Mouse (Mus musculus): Measurements from ENCODE around the gene A730015C16Rik. TPM values are rescaled to one million over a fixed set of nuclear protein-coding genes. Genes with fewer than 3 reads are reported as not detected.

A730015C16Rik gene
- polyA plus RNA-seq (2014; fragmentation: Nextera tagmentation; extraction: Ambion mirVana) = 0.58 and 1.9 TPM in 2 replicates

- WGBS = 9% methylated on average over 20 of the region's 20 CpGs
- ATAC-seq (ENCODE audit: insufficient number of reproducible peaks, insufficient read depth, low FRiP score, low read depth) = no peak
- Histone ChIP-seq H3K4me3 (ENCODE audit: low read depth, low read length) (peak within 1 kb of the TSS; percentile 90), H3K4me1 (ENCODE audit: control insufficient read depth, insufficient read depth, low read length) (peaks cover 15% of the 10 kb centered on the region), H3K4me2 (replicated peaks; ENCODE audit: low read depth, low read length) (peak within 1 kb of the TSS; percentile 95), H3K9me3 (ENCODE audit: control insufficient read depth, low read depth, low read length) (no peaks in the 10 kb centered on the region), H3K9ac (replicated peaks; ENCODE audit: low read depth, low read length) (peak within 1 kb of the TSS; percentile 73), H3K27me3 (ENCODE audit: control insufficient read depth, insufficient read depth, low read length) (no peaks in the 10 kb centered on the region), H3K27ac (ENCODE audit: low read length) (peak within 1 kb of the TSS; percentile 90), H3K36me3 (ENCODE audit: control insufficient read depth, insufficient read depth, low read length) (peaks cover 6% of the 10 kb centered on the region; the same call in 1 of the 2 replicates)
Measured at GRCm38 (mm10) chr4:108848505-108848848, at the start of gene A730015C16Rik. Gene A730015C16Rik, minus strand, starts transcription at chr4:108848619.

- Histone ChIP-seq H3K36me3 (ENCODE audit: control insufficient read depth, insufficient read depth, low read length) (no peaks in the 10 kb centered on the region), H3K9me3 (ENCODE audit: control insufficient read depth, low read depth, low read length) (no peaks in the 10 kb centered on the region), H3K27ac (ENCODE audit: low read length) (no peak overlapping the region), H3K27me3 (ENCODE audit: control insufficient read depth, insufficient read depth, low read length) (no peaks in the 10 kb centered on the region), H3K9ac (replicated peaks; ENCODE audit: low read depth, low read length) (no peak overlapping the region), H3K4me3 (ENCODE audit: low read depth, low read length) (no peak overlapping the region), H3K4me2 (replicated peaks; ENCODE audit: low read depth, low read length) (no peak overlapping the region), H3K4me1 (ENCODE audit: control insufficient read depth, insufficient read depth, low read length) (no peaks in the 10 kb centered on the region)
- WGBS = 83% methylated on average over 6 of the region's 6 CpGs
- ATAC-seq (ENCODE audit: insufficient number of reproducible peaks, insufficient read depth, low FRiP score, low read depth) = no peak
Measured at GRCm38 (mm10) chr4:108890876-108891275, 42.5 kb upstream of the A730015C16Rik start.

GRCm38 (mm10) chr4:108887456-108887855 is 39.0 kb upstream of the A730015C16Rik start:
- Histone ChIP-seq H3K27me3 (ENCODE audit: control insufficient read depth, insufficient read depth, low read length) (no peaks in the 10 kb centered on the region), H3K4me1 (ENCODE audit: control insufficient read depth, insufficient read depth, low read length) (no peaks in the 10 kb centered on the region), H3K27ac (ENCODE audit: low read length) (no peak overlapping the region), H3K9ac (replicated peaks; ENCODE audit: low read depth, low read length) (no peak overlapping the region), H3K4me3 (ENCODE audit: low read depth, low read length) (no peak overlapping the region), H3K4me2 (replicated peaks; ENCODE audit: low read depth, low read length) (no peak overlapping the region), H3K9me3 (ENCODE audit: control insufficient read depth, low read depth, low read length) (no peaks in the 10 kb centered on the region), H3K36me3 (ENCODE audit: control insufficient read depth, insufficient read depth, low read length) (no peaks in the 10 kb centered on the region)
- WGBS = 56% methylated on average over 4 of the region's 4 CpGs
- no peak for ATAC-seq (ENCODE audit: insufficient number of reproducible peaks, insufficient read depth, low FRiP score, low read depth)

- Histone ChIP-seq H3K9me3 (ENCODE audit: control insufficient read depth, low read depth, low read length) (no peaks in the 10 kb centered on the region), H3K4me3 (ENCODE audit: low read depth, low read length) (no peak overlapping the region), H3K4me1 (ENCODE audit: control insufficient read depth, insufficient read depth, low read length) (no peaks in the 10 kb centered on the region), H3K27me3 (ENCODE audit: control insufficient read depth, insufficient read depth, low read length) (no peaks in the 10 kb centered on the region), H3K4me2 (replicated peaks; ENCODE audit: low read depth, low read length) (no peak overlapping the region), H3K9ac (replicated peaks; ENCODE audit: low read depth, low read length) (no peak overlapping the region), H3K36me3 (ENCODE audit: control insufficient read depth, insufficient read depth, low read length) (no peaks in the 10 kb centered on the region), H3K27ac (ENCODE audit: low read length) (no peak overlapping the region)
- 56% methylated on average over 13 of the region's 13 CpGs for WGBS
- no peak for ATAC-seq (ENCODE audit: insufficient number of reproducible peaks, insufficient read depth, low FRiP score, low read depth)
Measured at GRCm38 (mm10) chr4:108883815-108884214, 35.4 kb upstream of the A730015C16Rik start.

- no peaks in the 10 kb centered on the region for H3K4me1 ChIP-seq (ENCODE audit: control insufficient read depth, insufficient read depth, low read length)
- H3K9me3 ChIP-seq (ENCODE audit: control insufficient read depth, low read depth, low read length) = no peaks in the 10 kb centered on the region
- no peaks in the 10 kb centered on the region for H3K36me3 ChIP-seq (ENCODE audit: control insufficient read depth, insufficient read depth, low read length)
- H3K27ac ChIP-seq (ENCODE audit: low read length) = no peak within 1 kb of the TSS
- H3K4me3 ChIP-seq (ENCODE audit: low read depth, low read length) = peak within 1 kb of the TSS; percentile 56
- WGBS = under 1% methylated on average over 46 of the region's 46 CpGs
- H3K9ac ChIP-seq (replicated peaks; ENCODE audit: low read depth, low read length) = peak within 1 kb of the TSS; percentile 36
- H3K27me3 ChIP-seq (ENCODE audit: control insufficient read depth, insufficient read depth, low read length) = no peaks in the 10 kb centered on the region
- ATAC-seq (ENCODE audit: insufficient number of reproducible peaks, insufficient read depth, low FRiP score, low read depth) = peak; percentile 92
- peak within 1 kb of the TSS; percentile 98 for H3K4me2 ChIP-seq (replicated peaks; ENCODE audit: low read depth, low read length)
Measured at GRCm38 (mm10) chr4:108878963-108879822, 30.8 kb upstream of the A730015C16Rik start, which contains the start of gene Rab3b. Gene Rab3b, plus strand, starts transcription at chr4:108879063.

GRCm38 (mm10) chr4:108877901-108878300 is 29.5 kb upstream of the A730015C16Rik start:
- no peaks in the 10 kb centered on the region for H3K4me1 ChIP-seq (ENCODE audit: control insufficient read depth, insufficient read depth, low read length)
- no peak overlapping the region for H3K27ac ChIP-seq (ENCODE audit: low read length)
- H3K9ac ChIP-seq (replicated peaks; ENCODE audit: low read depth, low read length) = no peak overlapping the region
- no peaks in the 10 kb centered on the region for H3K36me3 ChIP-seq (ENCODE audit: control insufficient read depth, insufficient read depth, low read length)
- H3K27me3 ChIP-seq (ENCODE audit: control insufficient read depth, insufficient read depth, low read length) = no peaks in the 10 kb centered on the region
- H3K9me3 ChIP-seq (ENCODE audit: control insufficient read depth, low read depth, low read length) = no peaks in the 10 kb centered on the region
- 70% methylated on average over 6 of the region's 6 CpGs for WGBS
- no peak for ATAC-seq (ENCODE audit: insufficient number of reproducible peaks, insufficient read depth, low FRiP score, low read depth)
- H3K4me3 ChIP-seq (ENCODE audit: low read depth, low read length) = no peak overlapping the region
- no peak overlapping the region for H3K4me2 ChIP-seq (replicated peaks; ENCODE audit: low read depth, low read length)

- no peak overlapping the region for H3K27ac ChIP-seq (ENCODE audit: low read length)
- H3K27me3 ChIP-seq (ENCODE audit: control insufficient read depth, insufficient read depth, low read length) = no peaks in the 10 kb centered on the region
- no peaks in the 10 kb centered on the region for H3K9me3 ChIP-seq (ENCODE audit: control insufficient read depth, low read depth, low read length)
- H3K4me2 ChIP-seq (replicated peaks; ENCODE audit: low read depth, low read length) = no peak overlapping the region
- WGBS = 94% methylated on average over 5 of the region's 5 CpGs
- H3K4me3 ChIP-seq (ENCODE audit: low read depth, low read length) = no peak overlapping the region
- no peaks in the 10 kb centered on the region for H3K4me1 ChIP-seq (ENCODE audit: control insufficient read depth, insufficient read depth, low read length)
- no peak for ATAC-seq (ENCODE audit: insufficient number of reproducible peaks, insufficient read depth, low FRiP score, low read depth)
- H3K9ac ChIP-seq (replicated peaks; ENCODE audit: low read depth, low read length) = no peak overlapping the region
- H3K36me3 ChIP-seq (ENCODE audit: control insufficient read depth, insufficient read depth, low read length) = no peaks in the 10 kb centered on the region
Measured at GRCm38 (mm10) chr4:108873746-108874145, 25.3 kb upstream of the A730015C16Rik start.

GRCm38 (mm10) chr4:108869730-108870374 is 21.4 kb upstream of the A730015C16Rik start:
- 34% methylated on average over 10 of the region's 10 CpGs for WGBS
- H3K36me3 ChIP-seq (ENCODE audit: control insufficient read depth, insufficient read depth, low read length) = no peaks in the 10 kb centered on the region
- H3K9ac ChIP-seq (replicated peaks; ENCODE audit: low read depth, low read length) = no peak overlapping the region
- ATAC-seq (ENCODE audit: insufficient number of reproducible peaks, insufficient read depth, low FRiP score, low read depth) = peak; percentile 69; the same call in 1 of the 2 replicates
- no peak overlapping the region for H3K27ac ChIP-seq (ENCODE audit: low read length)
- H3K9me3 ChIP-seq (ENCODE audit: control insufficient read depth, low read depth, low read length) = no peaks in the 10 kb centered on the region
- H3K27me3 ChIP-seq (ENCODE audit: control insufficient read depth, insufficient read depth, low read length) = no peaks in the 10 kb centered on the region
- H3K4me3 ChIP-seq (ENCODE audit: low read depth, low read length) = no peak overlapping the region
- H3K4me1 ChIP-seq (ENCODE audit: control insufficient read depth, insufficient read depth, low read length) = no peaks in the 10 kb centered on the region
- H3K4me2 ChIP-seq (replicated peaks; ENCODE audit: low read depth, low read length) = no peak overlapping the region
